Mouse (Mus musculus) testis, postnatal 14 days (tissue): ENCODE results near the gene Scp2d1.
"Not testable (repeated sequence)": the region's sequence is repeated elsewhere in the genome, so short reads cannot be mapped to it uniquely, and the experiment has no call there.

Experiments used
- DNase-seq: peaks from one replicate; pipeline ENCODE4 v3.0.0; 2021; ENCODE audit warnings: low spot score

Scp2d1 gene

DNA sequence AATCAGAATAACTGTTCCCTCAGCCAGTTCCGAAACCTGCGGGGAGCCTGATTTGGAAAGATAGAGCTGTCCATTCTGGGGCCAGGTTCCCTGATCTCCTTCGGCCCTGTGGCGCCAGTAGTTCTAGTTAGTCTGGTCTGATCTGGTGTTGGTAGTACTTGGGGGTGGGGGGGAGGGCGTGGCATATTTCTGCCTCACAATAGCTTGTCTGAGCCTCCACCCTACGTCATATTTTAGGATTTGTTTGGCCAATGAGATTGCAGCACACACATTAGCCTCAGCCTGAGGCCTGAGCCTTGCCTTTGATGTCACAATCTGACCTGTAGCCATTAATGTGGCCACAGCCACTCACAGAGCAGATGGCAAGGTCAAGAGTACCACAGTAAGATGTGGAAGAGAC is at the start of gene Scp2d1:
TSS of gene Scp2d1 (plus strand) at position 301 of the 400 bp plus-strand sequence.
- DNase-seq: not testable (repeated sequence)

DNA sequence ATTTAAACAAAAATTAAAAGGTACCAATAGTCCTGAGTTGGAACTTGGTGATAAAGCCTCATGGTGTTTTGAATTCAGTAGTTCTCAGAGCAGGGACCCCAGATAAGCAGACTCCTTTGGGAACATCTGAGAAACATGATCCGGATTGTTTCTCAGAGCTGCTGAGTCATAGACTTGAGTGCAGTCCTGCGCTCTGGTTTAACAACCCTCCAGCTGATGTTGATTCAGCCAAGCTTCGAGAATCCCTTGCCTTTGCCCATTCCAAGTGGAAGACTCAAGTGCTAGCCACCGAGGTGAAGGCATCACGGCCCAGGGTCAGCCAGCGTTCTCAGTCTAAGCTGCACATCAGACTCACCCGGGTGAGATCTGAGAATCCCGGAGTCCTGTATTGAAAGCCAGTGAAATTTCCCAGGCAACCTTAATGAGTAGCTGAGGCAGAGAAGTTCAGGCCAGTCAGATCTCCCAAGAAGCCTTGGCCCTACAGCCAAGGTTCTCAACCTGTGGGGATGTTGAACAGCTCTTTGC is 48.8 kb upstream of the Scp2d1 start:
- DNase-seq: no peak

DNA sequence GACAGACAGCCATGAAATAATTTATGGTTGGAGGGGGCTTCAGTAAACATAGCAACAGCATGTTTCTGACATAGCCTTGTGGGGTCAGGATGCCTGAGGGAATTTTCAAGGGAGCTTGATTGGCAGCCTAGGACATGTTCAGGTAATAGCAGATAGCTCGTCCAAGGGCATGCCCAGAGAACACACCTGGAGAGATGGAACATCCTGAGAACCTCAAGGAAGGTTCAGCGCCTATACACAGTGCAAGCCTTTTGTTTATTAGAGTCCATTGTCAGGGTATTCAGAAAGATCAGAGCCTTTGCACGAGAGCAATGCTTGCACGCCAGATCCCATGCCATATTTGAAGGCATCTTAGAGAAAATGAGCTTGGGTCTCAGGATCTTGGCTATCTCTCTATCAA is 47.8 kb upstream of the Scp2d1 start:
- no peak for DNase-seq

DNA sequence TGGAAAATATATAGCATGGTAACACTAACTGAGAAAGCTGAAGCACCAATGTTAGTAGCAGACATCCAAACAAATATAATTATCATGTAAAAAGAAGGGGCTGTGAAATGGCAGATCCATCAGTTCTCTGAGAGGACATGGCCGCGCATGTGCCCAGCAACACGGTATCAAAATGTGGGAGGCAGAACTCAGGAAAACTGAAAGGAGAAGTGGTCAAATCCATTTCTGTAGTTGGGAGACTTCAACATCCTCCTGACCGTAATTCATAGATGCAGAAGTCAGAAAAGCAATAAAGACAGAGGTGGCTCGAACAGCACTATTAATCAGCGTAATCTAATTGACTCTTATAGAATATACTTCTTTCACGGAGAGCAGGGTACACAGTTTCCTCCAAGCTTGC is 44.2 kb upstream of the Scp2d1 start:
- DNase-seq: no peak

DNA sequence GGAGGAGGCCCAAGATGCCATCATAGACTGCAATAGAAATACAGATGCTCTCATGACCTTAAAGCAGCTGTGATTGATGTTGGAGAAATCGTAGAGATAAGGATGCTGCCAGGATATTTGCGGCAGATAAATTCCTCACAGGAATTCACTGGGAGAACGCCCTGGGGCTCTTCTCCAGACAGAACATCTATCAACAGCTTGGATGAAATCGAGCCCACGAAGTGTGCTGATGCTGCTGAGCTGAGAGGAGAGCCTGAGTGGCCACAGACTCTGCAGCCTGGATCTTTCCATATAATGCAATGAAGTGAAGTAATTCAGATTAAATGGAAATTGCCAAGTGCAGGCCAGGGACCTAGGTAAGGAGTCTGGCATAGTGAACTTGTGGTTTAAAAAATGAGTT is 42.7 kb upstream of the Scp2d1 start:
- DNase-seq: no peak

DNA sequence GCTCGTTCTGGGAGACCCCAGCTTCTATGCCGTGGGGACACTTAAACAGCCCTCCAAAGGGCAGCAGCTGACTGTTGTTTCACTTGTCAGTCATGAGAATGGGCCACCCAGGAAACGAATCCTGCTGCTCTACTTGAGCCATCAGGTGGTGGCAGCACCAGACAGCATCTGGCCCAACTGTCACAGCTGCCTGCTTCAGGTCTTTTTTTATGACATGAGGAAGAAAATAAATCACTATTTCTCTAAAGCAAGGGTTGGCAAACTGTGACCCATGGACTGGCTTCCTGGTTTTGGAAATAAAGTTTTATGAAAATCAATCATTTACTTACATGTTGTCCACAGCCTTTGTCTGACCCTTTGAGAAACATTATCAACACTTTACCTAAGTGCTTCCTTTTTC is 41.6 kb upstream of the Scp2d1 start:
- no peak for DNase-seq

DNA sequence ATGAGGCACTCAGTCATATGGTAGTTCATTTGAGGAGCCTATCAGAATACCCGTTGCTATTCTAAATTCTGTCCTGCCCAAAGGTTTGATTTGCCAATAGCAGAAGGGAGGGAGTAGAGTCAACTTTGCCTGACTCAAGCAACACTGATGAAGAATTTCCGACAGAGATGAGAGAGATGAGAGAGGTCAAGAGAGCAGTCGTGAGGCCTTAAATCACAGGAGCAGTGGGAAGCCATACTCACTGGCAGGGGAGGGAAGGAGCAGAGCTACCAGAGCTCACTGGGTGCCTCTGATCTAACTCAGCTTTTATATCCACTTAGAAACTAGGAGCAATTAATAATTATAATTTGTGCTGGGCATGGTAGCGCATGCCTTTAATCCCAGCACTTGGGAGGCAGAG is 41.0 kb upstream of the Scp2d1 start:
- DNase-seq: no peak

DNA sequence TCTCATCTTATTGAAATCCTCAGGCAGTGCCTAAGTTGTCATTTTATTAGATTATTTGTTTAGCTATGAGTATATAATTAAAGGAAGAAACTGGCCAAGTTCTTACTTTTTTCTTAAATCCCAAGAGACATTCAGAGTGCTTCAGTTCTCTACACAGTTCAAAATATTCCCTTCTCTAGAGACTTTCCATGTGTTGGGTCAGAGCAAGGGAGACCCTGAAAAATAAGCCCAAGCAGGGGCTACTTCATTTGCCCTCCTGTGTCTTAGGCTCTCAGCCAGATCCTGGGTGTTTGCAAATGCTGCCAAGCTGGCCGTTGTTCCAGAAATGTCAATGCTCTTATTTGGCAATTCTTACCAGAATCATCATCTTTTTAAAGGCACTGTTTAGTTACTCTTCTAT is 40.3 kb upstream of the Scp2d1 start:
- no peak for DNase-seq

DNA sequence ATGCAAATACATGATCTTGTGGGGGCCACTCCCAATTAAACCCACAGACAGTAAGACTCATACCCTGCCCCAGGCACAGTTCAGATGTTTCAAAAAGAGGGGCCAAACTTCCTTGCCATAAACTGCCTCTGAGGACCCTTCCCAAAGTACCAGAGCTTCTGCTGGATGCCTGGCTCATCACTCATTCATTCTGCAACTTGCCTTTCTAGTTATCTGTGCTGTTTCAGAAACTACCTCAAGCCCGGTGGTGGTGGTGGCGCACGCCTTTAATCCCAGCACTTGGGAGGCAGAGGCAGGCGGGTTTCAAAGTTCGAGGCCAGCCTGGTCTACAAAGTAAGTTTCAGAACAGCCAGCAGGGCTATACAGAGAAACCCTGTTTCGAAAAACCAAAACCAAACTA is 39.6 kb upstream of the Scp2d1 start:
- no peak for DNase-seq

DNA sequence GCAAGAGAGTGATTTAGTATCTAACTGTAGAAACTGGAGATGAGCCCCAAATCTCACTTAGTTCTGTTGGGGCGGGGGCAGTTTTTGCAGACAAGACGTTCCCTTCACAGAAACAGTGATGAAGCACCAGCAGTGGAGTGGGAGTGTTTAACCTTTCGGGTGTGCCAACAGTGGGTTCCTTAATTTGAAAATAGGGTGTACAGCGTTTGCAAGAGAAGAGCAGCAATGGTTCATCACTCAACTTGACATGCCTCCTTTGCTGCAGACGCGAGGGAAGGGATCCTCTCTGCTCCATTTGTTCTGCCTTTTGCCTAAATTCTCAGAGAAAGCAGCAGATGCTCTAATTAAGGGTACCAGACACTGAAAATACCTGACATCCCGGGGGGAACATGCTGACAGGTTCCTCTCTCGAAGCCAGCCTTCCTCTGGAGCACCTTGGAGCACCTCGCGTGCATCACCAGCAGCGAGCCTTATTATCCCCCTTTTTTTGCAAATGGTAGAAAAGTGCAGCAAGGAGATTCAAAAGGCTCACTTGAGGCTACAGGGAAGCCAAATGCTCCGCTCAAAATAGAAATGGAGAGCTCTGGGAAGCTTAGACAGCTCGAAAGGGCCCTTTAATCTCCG is 31.7 kb upstream of the Scp2d1 start:
- DNase-seq: no peak

DNA sequence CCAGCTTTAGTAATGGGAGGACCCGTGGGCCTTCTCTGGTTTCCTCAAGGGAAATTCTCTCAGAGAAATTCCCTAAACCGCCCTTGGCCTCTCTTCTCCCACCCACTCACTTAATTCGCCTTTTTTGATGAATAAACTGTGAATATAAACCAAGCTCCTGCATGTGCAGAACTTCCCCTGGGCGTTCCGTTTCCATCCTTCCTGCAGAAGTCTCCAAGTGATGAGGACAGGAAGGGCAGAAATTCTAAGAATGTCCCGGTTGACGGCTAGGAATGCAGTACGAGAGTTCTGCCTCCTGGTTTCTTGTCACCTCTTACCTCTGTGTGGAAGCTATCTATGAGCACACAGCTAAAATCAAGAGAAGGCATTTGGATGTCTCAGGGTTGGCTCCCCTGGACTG is 25.9 kb upstream of the Scp2d1 start:
- DNase-seq: no peak

DNA sequence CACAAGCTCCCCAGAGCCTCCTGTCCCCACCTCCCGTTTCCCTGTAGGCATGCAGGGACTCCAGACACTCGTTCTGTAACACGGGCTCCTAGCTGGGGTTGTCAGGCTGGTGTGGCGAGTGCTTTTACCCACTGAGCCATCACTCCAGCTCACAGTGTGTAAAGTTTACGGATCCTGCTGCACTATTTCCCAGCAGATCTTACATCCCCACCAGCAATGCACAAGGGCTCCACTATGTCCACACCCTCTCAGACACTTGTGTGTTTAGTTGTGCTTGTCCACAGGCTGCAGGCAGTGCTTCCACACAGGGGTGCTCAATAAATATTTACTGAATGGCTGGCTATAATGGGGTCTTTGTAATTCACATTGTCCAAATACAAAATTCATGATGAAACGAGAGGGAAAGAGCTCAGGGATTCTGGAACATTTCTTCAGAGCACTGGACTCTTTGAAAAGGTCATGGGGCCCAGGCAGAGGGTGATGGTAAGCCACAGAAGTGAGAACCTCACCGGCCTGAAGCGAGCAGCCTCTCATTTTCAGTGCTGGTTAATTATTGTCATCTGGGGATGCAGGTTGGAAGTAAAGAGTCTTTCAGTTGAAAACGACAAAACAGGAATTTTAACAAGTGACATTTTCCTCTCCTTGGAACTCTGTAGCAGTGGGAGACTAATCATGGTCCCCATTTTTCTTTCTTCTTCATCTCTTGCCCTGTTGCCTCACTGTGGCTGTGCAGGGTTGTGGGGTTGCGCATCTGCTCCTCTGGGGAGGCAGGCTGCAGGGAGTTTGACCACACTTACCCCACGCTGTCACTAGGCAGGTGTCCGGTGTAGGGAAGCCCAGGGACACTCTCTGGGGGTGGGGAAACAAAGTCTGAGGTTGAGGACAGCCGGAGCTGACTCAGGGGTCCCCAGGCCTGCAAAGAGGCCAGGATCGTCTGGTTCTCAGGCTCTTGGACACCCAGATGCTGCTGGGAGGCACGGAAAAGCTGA is 15.4 kb upstream of the Scp2d1 start:
- DNase-seq: no peak

DNA sequence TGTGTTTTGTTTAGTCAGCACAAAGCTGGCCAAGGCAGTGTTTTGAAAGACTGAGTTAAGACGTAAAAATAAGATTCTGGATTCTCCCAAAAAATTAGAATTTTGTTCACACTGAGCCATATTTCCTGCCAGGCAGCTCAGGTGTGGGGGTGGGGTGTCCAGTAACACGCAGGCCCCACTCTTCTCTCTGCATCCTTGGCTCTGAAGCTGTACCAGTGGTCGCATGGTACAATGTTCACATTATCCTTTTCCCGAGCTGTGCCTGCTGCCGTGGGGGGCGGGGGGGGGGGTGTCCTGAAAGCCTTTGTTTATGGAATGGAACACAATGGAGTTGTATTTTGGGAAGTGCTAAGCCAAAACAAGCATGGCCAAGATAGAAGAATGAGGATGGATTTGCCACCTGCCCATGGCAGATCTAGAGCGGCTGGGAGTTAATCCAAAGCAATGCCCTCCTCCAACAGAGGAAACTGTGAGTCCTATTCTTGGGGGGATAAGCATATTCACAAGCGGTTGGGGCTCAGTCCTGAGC is 5.1 kb downstream of the Scp2d1 start:
- no peak for DNase-seq

DNA sequence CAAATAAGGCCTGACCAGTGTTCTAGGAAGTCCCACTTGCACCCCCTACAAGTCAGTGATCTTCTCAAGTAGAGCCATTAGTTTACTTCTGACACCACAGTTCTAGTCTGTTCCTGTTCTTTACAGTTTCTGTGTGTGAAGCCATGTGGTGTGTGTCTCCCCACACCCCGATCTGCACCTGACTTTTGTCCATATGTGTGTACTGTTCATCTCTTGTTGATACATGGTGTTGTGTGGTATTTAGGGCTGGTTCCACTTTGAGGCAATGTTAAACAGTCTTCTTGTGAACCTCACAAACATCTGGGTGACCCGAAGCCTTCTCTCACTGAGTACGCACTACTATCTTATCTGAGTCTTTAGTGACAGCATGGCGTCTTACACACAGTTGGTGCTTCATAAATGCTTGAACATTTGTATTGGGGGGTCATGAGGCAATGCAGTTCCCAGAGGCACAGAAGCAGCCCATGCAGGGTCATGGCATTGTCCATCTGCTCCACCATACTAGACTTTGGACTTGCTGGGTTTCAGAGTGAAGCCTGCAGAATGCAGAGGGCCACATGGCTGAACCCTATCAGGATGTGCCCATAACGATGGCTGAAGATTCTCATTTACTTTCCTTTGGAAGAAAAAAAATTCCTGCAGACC is 13.3 kb downstream of the Scp2d1 start:
- no peak for DNase-seq

DNA sequence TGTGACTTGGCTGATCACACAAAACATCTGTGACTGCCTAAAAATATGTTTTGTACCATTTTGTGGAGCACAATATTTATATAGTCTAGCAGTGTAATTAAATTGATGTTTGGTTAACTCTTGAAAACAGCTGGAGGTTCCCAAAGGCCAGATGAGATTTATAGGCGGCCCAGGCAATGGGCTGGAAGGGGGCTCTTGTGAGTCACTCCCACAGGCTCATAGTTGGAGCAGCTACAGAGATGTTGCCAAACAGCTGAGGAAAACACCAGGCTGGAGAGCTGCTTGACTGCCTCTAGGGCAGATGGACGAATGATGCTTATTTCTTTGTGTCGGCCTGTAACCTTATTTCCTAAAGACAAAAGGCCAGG is 13.8 kb downstream of the Scp2d1 start:
- no peak for DNase-seq

DNA sequence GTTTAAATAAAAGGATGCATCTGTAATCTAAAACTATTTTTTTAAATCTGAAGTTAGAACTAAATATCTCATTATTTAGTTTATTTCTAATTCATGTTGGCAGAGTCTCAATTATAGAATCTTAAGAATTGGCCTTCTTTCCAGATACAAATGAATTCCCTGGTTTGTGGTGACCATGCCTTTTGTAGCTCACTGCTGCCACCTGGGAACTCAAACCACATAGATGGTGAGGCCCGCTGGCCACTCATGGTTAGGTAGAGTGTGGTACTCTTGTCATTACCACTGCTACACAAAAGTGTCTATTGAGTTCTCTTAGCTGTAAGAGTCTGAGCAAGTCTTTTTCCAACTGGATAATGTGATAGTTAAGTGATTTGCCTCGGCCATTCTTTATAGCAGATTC is 45.4 kb downstream of the Scp2d1 start:
- no peak for DNase-seq
